13 mouse cellular contexts compared by ENCODE assay signal in the genomic region with DNA sequence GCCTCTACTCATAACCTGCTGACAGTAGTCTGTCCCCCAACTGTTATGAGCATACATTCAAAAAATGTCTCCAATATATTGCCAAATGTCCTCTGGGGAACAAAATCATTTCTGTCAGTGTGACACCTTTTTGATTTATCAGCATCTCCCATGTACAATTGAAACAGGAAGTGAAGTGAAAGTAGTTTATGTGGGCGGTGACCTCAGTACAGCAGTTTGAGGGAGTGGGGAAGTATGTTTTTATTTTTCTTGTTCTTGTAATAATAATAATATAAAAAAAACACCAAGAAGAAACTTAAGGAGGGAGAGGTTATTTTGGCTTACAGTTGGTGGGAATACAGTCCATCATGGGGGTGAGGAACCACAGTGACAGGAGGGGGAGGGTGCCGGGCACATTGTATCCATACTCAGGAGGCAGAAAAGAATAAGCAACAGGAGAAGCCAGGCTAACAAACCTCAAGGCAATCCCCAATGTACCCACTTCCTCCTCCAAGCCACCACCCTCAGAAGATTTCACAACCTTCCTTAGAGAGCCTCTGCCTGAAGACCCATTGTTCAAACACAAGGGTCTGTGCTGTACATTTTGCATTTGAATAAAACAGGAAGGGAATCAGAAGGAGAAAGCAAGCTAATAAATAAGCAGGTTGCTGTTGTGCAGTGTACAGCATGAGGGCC.
DNase-seq lines count a peak whose midpoint lies in the region; TF ChIP-seq lines count a peak whose summit lies in the region.
"Had no signal": no experiment of that assay in that cellular context is flagged by ENCODE, and none has a peak within 500 bp of the region (broad histone marks: within the 10 kb centered on the region; RNA-seq: fewer than 3 reads in every experiment).

No protein-coding gene starts in this region.

- TF ChIP-seq CTCF in bone marrow, adult 2 months (IDR thresholded peaks at IDR 0.05; ENCODE audit: control insufficient read depth, insufficient read depth, low read length) = no peak

- peak overlapping the region; percentile 2; the same call in 1 of the 2 replicates for H3K27ac ChIP-seq in bone marrow, adult 2 months (ENCODE audit: control insufficient read depth, insufficient read depth, low read depth, low read length, poor library complexity)
- H3K27ac ChIP-seq: forebrain, embryonic 12.5 days had no signal

- TF ChIP-seq POLR2A in bone marrow, adult 2 months (IDR thresholded peaks at IDR 0.05; ENCODE audit: borderline replicate concordance, control insufficient read depth, low read depth, low read length) = no peak

- 29% methylated on average over 2 of the region's 2 CpGs for WGBS in bone marrow, adult 2 months

- H3K4me3 ChIP-seq in bone marrow, adult 2 months (replicated peaks; ENCODE audit: control insufficient read depth, low read depth, low read length) = no peak overlapping the region
- H3K4me3 ChIP-seq: forebrain, embryonic 12.5 days; heart, embryonic 12.5 days; myocyte had no signal

- DNase-seq in lung, postnatal 25 days (ENCODE audit: low spot score) = peak; percentile 35
- no peak for DNase-seq in lung, postnatal 10 days
- DNase-seq in CD4-positive, CD25-positive, alpha-beta regulatory T cell, adult 2 months (ENCODE audit: low read depth, low spot score) = peak; percentile 55
- peak; percentile 36 to 60 for DNase-seq in monocyte, adult 2 months (ENCODE audit: low read depth in 1 of 2, low spot score in 2 of 2)
- DNase-seq in frontal cortex, postnatal 10 days (ENCODE audit: low spot score in 2 of 2) = no peak
- DNase-seq in adrenal gland, adult 18-20 months (ENCODE audit: low spot score in 2 of 2) = no peak
- DNase-seq in cerebellum, adult 18-20 months = no peak
- DNase-seq: cerebellum, postnatal 36 days; kidney, adult 11 months had no signal

- peaks cover 7% of the 10 kb centered on the region for H3K4me1 ChIP-seq in bone marrow, adult 2 months (ENCODE audit: control insufficient read depth, insufficient read depth, low read length)
- H3K4me1 ChIP-seq: forebrain, embryonic 12.5 days; heart, embryonic 12.5 days had no signal

Comparison
In these comparisons a context has a peak if more than half of its experiments do, and no peak if none do; other contexts are left out.
1. DNase-seq: peak in lung, postnatal 25 days (single experiment), CD4-positive, CD25-positive, alpha-beta regulatory T cell, adult 2 months (single experiment) and monocyte, adult 2 months (2 of 2); none in lung, postnatal 10 days (single experiment), frontal cortex, postnatal 10 days (0 of 2), adrenal gland, adult 18-20 months (0 of 2) and cerebellum, adult 18-20 months (0 of 2).